Mouse (Mus musculus) activated CD4-positive, CD25-positive, alpha-beta regulatory T cell, adult 4 months (primary cell): Measurements from ENCODE around the gene Tmcc3. TPM values are rescaled to one million over a fixed set of nuclear protein-coding genes. Genes with fewer than 3 reads are reported as not detected.

Source experiments
- ATAC-seq: one replicate; pipeline ENCODE4 v1.8.0; 2017
- polyA plus RNA-seq, 2 experiments: library from polyadenylated mRNA; unstranded; fragments of 100-300 nt; shearing (Covaris generic); gene quantifications; one replicate each; pipeline ENCODE4 v1.2.1; 2017

Gene Tmcc3
- polyA plus RNA-seq, 2 experiments from 2014 or later = 0.44 to 1.8 TPM

GRCm38 (mm10) chr10:94474185-94474584 is 162.4 kb downstream of the Tmcc3 start:
- no peak for ATAC-seq

GRCm38 (mm10) chr10:94477366-94478225 is 165.8 kb downstream of the Tmcc3 start:
- ATAC-seq = no peak

GRCm38 (mm10) chr10:94479646-94480045 is 167.9 kb downstream of the Tmcc3 start:
- no peak for ATAC-seq

- ATAC-seq = no peak
Observed at GRCm38 (mm10) chr10:94480380-94481101, 168.8 kb downstream of the Tmcc3 start.

- no peak for ATAC-seq
Observed at GRCm38 (mm10) chr10:94481613-94482012, 169.9 kb downstream of the Tmcc3 start.

GRCm38 (mm10) chr10:94486179-94486578 is 174.4 kb downstream of the Tmcc3 start:
- no peak for ATAC-seq

GRCm38 (mm10) chr10:94489509-94489908 is 177.8 kb downstream of the Tmcc3 start:
- ATAC-seq = no peak

GRCm38 (mm10) chr10:94491006-94491405 is 179.3 kb downstream of the Tmcc3 start:
- ATAC-seq = no peak

GRCm38 (mm10) chr10:94494403-94494846 is 182.7 kb downstream of the Tmcc3 start:
- no peak for ATAC-seq

- ATAC-seq = no peak
Observed at GRCm38 (mm10) chr10:94495496-94496235, 183.9 kb downstream of the Tmcc3 start.

GRCm38 (mm10) chr10:94496826-94497440 is 185.2 kb downstream of the Tmcc3 start:
- no peak for ATAC-seq

- no peak for ATAC-seq
Observed at GRCm38 (mm10) chr10:94500210-94500876, 188.6 kb downstream of the Tmcc3 start.

- no peak for ATAC-seq
Observed at GRCm38 (mm10) chr10:94500877-94501273, 189.1 kb downstream of the Tmcc3 start.

GRCm38 (mm10) chr10:94501796-94502195 is 190.0 kb downstream of the Tmcc3 start:
- ATAC-seq = no peak

- no peak for ATAC-seq
Observed at GRCm38 (mm10) chr10:94505248-94505772, 193.6 kb downstream of the Tmcc3 start.

- no peak for ATAC-seq
Observed at GRCm38 (mm10) chr10:94508863-94509262, 197.1 kb downstream of the Tmcc3 start.

GRCm38 (mm10) chr10:94512771-94513170 is 201.0 kb downstream of the Tmcc3 start:
- no peak for ATAC-seq

- no peak for ATAC-seq
Observed at GRCm38 (mm10) chr10:94514091-94514505, 202.3 kb downstream of the Tmcc3 start.

GRCm38 (mm10) chr10:94514506-94515178 is 202.9 kb downstream of the Tmcc3 start:
- ATAC-seq = peak; percentile 84

GRCm38 (mm10) chr10:94515179-94515545 is 203.4 kb downstream of the Tmcc3 start:
- peak; percentile 44 for ATAC-seq

- no peak for ATAC-seq
Observed at GRCm38 (mm10) chr10:94515583-94515982, 203.8 kb downstream of the Tmcc3 start.
